Mouse (Mus musculus): ENCODE results near the gene Nfic. TPM values are rescaled to one million over a fixed set of nuclear protein-coding genes. Genes with fewer than 3 reads are reported as not detected.

Gene Nfic
- polyA plus RNA-seq, 1 experiment from 2014 or later, result 31.5 TPM

DNA sequence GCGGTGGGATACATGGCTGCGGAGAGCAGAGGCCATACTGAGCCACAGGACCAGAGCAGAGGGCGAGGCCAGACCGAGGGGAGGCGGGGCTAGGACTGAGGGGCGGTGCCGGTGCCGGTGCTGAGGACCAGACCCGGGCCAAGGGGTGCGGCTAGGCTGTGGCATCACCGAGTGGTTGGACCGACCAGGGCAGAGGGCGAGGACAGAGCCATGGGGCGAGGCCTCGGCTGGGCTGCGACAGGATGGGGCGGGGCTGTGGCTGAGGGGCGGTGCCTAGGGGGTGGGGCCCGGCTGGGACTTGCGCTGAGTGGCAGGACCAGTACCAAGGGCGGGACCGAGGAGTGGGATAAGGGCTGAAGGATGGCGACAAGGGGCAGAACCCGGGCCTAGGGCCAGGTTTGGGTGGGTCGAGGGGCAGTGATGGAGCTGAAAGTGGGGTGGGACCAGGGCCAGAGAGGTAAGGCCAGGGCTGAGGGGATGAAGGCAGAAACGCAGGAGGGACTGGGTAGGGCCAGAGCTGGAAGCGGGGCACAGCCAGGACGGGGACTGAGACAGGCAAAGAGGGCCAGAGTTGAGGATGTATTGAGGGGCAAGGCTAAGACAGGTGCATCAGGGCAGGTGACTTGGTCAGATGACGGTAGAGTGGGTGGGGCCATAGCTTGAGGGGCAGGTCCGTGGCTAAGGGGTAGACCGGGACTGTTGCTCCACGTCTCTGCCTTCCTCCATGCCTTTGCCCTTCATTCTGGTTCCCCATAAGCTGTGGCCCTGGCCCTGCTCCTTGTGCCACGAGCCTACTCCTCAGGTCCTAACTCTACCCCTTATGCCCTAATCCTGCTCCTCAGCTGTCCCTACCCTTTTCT is 9.2 kb upstream of the Nfic start:
- no peak overlapping the region for H3K27ac ChIP-seq
- peaks cover 85% of the 10 kb centered on the region for H3K27me3 ChIP-seq
- peaks cover 21% of the 10 kb centered on the region; the same call in 1 of the 2 replicates for H3K36me3 ChIP-seq
- 0 out of 2 replicates have a peak overlapping the region, but pooled peaks have one; percentile 13 for H3K9ac ChIP-seq
- H3K4me1 ChIP-seq, result peaks cover 9% of the 10 kb centered on the region
- no peaks in the 10 kb centered on the region for H3K9me3 ChIP-seq (replicated peaks)
- peak overlapping the region; percentile 31 for H3K4me3 ChIP-seq
- peak; percentile 83 for ATAC-seq (ENCODE audit: low FRiP score)
- WGBS, result 2% methylated on average over 33 of the region's 33 CpGs
- peak overlapping the region; percentile 49 for H3K4me2 ChIP-seq (replicated peaks)

GRCm38 (mm10) chr10:81463531-81463930 is 8.1 kb upstream of the Nfic start:
- H3K27me3 ChIP-seq, result peaks cover 88% of the 10 kb centered on the region
- H3K9ac ChIP-seq, result no peak overlapping the region
- WGBS, result 75% methylated on average over 4 of the region's 4 CpGs
- no peaks in the 10 kb centered on the region for H3K9me3 ChIP-seq (replicated peaks)
- H3K36me3 ChIP-seq, result peaks cover 17% of the 10 kb centered on the region; the same call in 1 of the 2 replicates
- H3K4me2 ChIP-seq (replicated peaks), result peak overlapping the region; percentile 49; the same call in 1 of the 2 replicates
- H3K4me3 ChIP-seq, result no peak overlapping the region
- H3K4me1 ChIP-seq, result peaks cover 9% of the 10 kb centered on the region
- ATAC-seq (ENCODE audit: low FRiP score), result no peak
- H3K27ac ChIP-seq, result no peak overlapping the region

GRCm38 (mm10) chr10:81462917-81463316 is 7.5 kb upstream of the Nfic start:
- WGBS, result 81% methylated on average over 7 of the region's 7 CpGs
- no peak for ATAC-seq (ENCODE audit: low FRiP score)
- H3K27ac ChIP-seq, result no peak overlapping the region

DNA sequence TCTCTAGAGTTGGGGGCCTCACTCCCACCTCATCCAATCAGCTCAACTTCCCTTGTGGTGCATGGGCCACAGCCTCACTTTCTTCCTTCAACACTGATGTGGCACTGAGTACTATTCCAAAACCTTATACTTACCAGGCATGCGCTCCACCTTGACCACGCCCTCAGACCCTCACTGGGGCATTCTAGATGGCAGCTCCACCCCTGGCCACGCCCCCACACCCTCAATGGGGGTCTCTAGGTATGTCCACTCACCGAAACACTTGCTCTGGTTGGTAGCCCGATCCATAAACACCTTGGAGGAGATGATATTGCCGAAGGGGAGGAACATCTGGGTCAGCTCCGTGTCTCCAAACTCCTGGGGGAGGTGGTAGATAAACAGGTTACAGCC is 7.0 kb upstream of the Nfic start:
- H3K9ac ChIP-seq, result no peak overlapping the region
- no peak for ATAC-seq (ENCODE audit: low FRiP score)
- H3K4me3 ChIP-seq, result no peak overlapping the region
- peaks cover 13% of the 10 kb centered on the region; the same call in 1 of the 2 replicates for H3K36me3 ChIP-seq
- H3K27me3 ChIP-seq, result peaks cover 90% of the 10 kb centered on the region
- no peaks in the 10 kb centered on the region for H3K9me3 ChIP-seq (replicated peaks)
- H3K27ac ChIP-seq, result no peak overlapping the region
- 43% methylated on average over 7 of the region's 7 CpGs for WGBS
- no peak overlapping the region for H3K4me2 ChIP-seq (replicated peaks)
- peaks cover 9% of the 10 kb centered on the region for H3K4me1 ChIP-seq

More at GRCm38 (mm10) chr10:81462917-81463316, 7.5 kb upstream of the Nfic start:
- no peak overlapping the region for H3K4me2 ChIP-seq (replicated peaks)
- H3K4me3 ChIP-seq, result no peak overlapping the region
- H3K4me1 ChIP-seq, result peaks cover 9% of the 10 kb centered on the region
- peaks cover 90% of the 10 kb centered on the region for H3K27me3 ChIP-seq
- H3K36me3 ChIP-seq, result peaks cover 17% of the 10 kb centered on the region; the same call in 1 of the 2 replicates
- H3K9ac ChIP-seq, result no peak overlapping the region
- H3K9me3 ChIP-seq (replicated peaks), result no peaks in the 10 kb centered on the region

- no peaks in the 10 kb centered on the region for H3K9me3 ChIP-seq (replicated peaks)
- peaks cover 92% of the 10 kb centered on the region for H3K27me3 ChIP-seq
- no peak overlapping the region for H3K9ac ChIP-seq
- WGBS, result 9% methylated on average over 16 of the region's 16 CpGs
- H3K27ac ChIP-seq, result no peak overlapping the region
- peaks cover 7% of the 10 kb centered on the region; the same call in 1 of the 2 replicates for H3K36me3 ChIP-seq
- ATAC-seq (ENCODE audit: low FRiP score), result no peak
- peaks cover 9% of the 10 kb centered on the region for H3K4me1 ChIP-seq
- no peak overlapping the region for H3K4me2 ChIP-seq (replicated peaks)
- no peak overlapping the region for H3K4me3 ChIP-seq
Measured at GRCm38 (mm10) chr10:81461673-81462414, 6.4 kb upstream of the Nfic start.

GRCm38 (mm10) chr10:81460951-81461350 is 5.5 kb upstream of the Nfic start:
- H3K4me2 ChIP-seq (replicated peaks), result no peak overlapping the region
- H3K9me3 ChIP-seq (replicated peaks), result no peaks in the 10 kb centered on the region
- H3K4me3 ChIP-seq, result no peak overlapping the region
- no peak overlapping the region for H3K27ac ChIP-seq
- ATAC-seq (ENCODE audit: low FRiP score), result no peak
- no peak overlapping the region for H3K9ac ChIP-seq
- peaks cover 94% of the 10 kb centered on the region for H3K27me3 ChIP-seq
- H3K4me1 ChIP-seq, result peaks cover 9% of the 10 kb centered on the region
- 33% methylated on average over 11 of the region's 11 CpGs for WGBS
- H3K36me3 ChIP-seq, result 0 out of 2 replicates have a peak, but pooled peaks cover 3% of the 10 kb centered on the region

GRCm38 (mm10) chr10:81460471-81460870 is 5.0 kb upstream of the Nfic start:
- Histone ChIP-seq H3K9me3 (replicated peaks) (no peaks in the 10 kb centered on the region), H3K9ac (no peak overlapping the region), H3K4me2 (replicated peaks) (no peak overlapping the region), H3K36me3 (0 out of 2 replicates have a peak, but pooled peaks cover 3% of the 10 kb centered on the region), H3K4me3 (no peak overlapping the region), H3K27ac (no peak overlapping the region), H3K27me3 (peaks cover 95% of the 10 kb centered on the region), H3K4me1 (peaks cover 9% of the 10 kb centered on the region)
- ATAC-seq (ENCODE audit: low FRiP score), result no peak
- WGBS, result 24% methylated on average over 19 of the region's 20 CpGs

- Histone ChIP-seq H3K4me1 (no peaks in the 10 kb centered on the region; the same call in 1 of the 2 replicates), H3K4me2 (replicated peaks) (no peak overlapping the region), H3K9me3 (replicated peaks) (no peaks in the 10 kb centered on the region), H3K4me3 (no peak overlapping the region), H3K27me3 (peaks cover 95% of the 10 kb centered on the region), H3K27ac (no peak overlapping the region), H3K36me3 (0 out of 2 replicates have a peak, but pooled peaks cover 3% of the 10 kb centered on the region), H3K9ac (no peak overlapping the region)
- WGBS, result 68% methylated on average over 21 of the region's 21 CpGs
- ATAC-seq (ENCODE audit: low FRiP score), result no peak
Measured at GRCm38 (mm10) chr10:81459399-81459798, 4.0 kb upstream of the Nfic start.

DNA sequence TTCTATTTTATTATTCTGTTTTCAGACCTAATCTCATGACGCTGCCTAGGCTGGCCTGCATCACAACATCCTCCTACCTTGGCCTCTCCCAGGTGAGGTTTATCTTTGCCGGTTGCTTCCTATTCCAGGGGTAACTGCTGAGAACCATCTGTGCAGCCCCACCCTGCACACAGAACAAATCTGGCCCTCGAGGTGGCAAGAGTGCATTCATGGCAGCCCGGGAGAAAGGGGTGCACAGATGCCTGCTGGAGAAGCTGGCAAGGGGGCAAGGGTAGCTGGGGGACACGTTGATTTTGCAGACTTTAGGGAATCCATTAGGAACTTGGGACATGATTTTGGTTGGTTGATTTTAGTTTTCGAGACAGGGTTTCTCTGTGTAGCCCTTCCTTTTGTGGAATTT is 2.8 kb upstream of the Nfic start:
- no peaks in the 10 kb centered on the region for H3K9me3 ChIP-seq (replicated peaks)
- 0 out of 2 replicates have a peak, but pooled peaks cover 3% of the 10 kb centered on the region for H3K36me3 ChIP-seq
- 84% methylated on average over 6 of the region's 6 CpGs for WGBS
- no peak overlapping the region for H3K9ac ChIP-seq
- no peak overlapping the region for H3K4me3 ChIP-seq
- no peak for ATAC-seq (ENCODE audit: low FRiP score)
- H3K4me1 ChIP-seq, result no peaks in the 10 kb centered on the region
- peaks cover 95% of the 10 kb centered on the region for H3K27me3 ChIP-seq
- no peak overlapping the region for H3K4me2 ChIP-seq (replicated peaks)
- H3K27ac ChIP-seq, result no peak overlapping the region

DNA sequence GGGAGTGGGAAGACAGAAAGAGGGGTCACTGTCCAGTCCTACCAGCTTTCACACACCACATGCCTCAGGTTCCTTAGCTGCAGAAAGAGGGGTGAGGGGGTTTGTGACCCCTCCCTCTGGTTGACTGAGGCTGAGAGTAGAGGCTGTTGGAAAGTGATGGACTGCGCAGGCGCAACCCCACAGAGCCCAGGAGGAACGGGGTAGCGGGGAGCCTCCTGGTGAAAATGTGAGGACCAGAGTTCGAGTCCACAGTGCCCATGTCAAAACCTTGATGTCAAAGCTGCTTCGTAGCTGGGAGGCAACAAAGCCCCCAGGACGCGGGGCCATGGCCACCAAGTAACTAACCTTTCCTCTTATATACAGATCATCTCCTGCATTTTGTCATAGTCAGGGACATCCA is 2.2 kb upstream of the Nfic start:
- WGBS, result 84% methylated on average over 8 of the region's 8 CpGs
- 0 out of 2 replicates have a peak, but pooled peaks cover 3% of the 10 kb centered on the region for H3K4me1 ChIP-seq
- 0 out of 2 replicates have a peak, but pooled peaks cover 3% of the 10 kb centered on the region for H3K36me3 ChIP-seq
- H3K9ac ChIP-seq, result no peak overlapping the region
- no peak overlapping the region for H3K4me2 ChIP-seq (replicated peaks)
- no peak overlapping the region for H3K4me3 ChIP-seq
- H3K9me3 ChIP-seq (replicated peaks), result no peaks in the 10 kb centered on the region
- H3K27ac ChIP-seq, result no peak overlapping the region
- H3K27me3 ChIP-seq, result peaks cover 95% of the 10 kb centered on the region
- ATAC-seq (ENCODE audit: low FRiP score), result no peak

DNA sequence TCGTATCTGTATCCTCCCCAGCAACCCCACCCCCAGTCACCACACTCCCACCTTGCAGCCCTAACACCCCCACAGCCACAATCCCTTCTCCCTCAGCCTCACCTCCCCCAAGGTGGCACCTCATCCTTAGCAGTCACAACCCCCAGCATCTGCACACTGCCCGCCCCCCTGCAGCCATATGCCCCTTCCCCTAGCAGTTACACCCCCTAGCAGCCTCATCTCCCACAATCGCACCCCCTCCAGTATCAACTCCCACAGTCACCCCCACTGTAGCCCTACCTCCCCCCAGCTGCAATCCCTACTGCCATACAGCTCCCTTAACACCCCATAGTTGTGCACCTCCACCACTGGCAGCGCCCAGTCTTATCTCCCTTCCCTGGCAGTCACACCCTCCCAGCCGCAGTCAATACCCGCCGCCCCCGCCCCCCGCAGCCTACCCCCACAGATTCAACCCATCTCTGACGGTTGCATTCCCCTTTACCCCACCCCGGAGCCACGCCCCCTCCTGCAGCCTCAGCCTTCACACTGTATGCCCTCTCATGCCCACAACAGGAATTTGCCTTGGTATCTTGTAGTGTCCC is 1.6 kb upstream of the Nfic start:
- 0 out of 2 replicates have a peak, but pooled peaks cover 3% of the 10 kb centered on the region for H3K4me1 ChIP-seq
- H3K9me3 ChIP-seq (replicated peaks), result no peaks in the 10 kb centered on the region
- H3K27me3 ChIP-seq, result peaks cover 95% of the 10 kb centered on the region
- H3K36me3 ChIP-seq, result 0 out of 2 replicates have a peak, but pooled peaks cover 3% of the 10 kb centered on the region
- H3K4me2 ChIP-seq (replicated peaks), result no peak overlapping the region
- no peak overlapping the region for H3K27ac ChIP-seq
- no peak for ATAC-seq (ENCODE audit: low FRiP score)
- 58% methylated on average over 12 of the region's 12 CpGs for WGBS
- H3K9ac ChIP-seq, result no peak overlapping the region
- H3K4me3 ChIP-seq, result no peak overlapping the region

DNA sequence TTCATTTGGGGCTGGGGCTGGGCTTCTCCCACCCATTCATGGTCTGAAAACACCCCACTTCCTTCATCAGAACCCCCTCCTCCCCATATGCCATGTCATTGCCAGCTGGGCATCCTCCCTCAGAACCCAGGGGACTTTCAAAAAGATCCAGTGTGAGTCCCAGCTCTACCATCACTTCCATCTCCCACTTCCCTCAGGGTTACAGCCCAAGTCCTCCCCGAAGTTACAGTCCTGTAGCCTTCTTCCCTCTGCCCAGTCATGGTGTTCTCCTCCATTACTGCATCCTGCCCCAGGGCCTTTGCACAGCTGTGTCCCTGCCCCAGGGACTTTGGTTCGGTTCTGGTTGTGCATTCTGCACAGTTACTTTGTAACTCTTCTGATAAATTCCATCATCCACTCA is 1.3 kb downstream of the Nfic start:
- WGBS, result 77% methylated on average over 2 of the region's 2 CpGs

More for the DNA sequence above, 1.3 kb downstream of the Nfic start:
- H3K9ac ChIP-seq, result no peak overlapping the region
- ATAC-seq (ENCODE audit: low FRiP score), result no peak
- peaks cover 84% of the 10 kb centered on the region for H3K27me3 ChIP-seq
- H3K9me3 ChIP-seq (replicated peaks), result no peaks in the 10 kb centered on the region
- H3K36me3 ChIP-seq, result no peaks in the 10 kb centered on the region
- no peak overlapping the region for H3K4me3 ChIP-seq
- no peak overlapping the region for H3K4me2 ChIP-seq (replicated peaks)
- no peak overlapping the region for H3K27ac ChIP-seq
- 0 out of 2 replicates have a peak, but pooled peaks cover 3% of the 10 kb centered on the region for H3K4me1 ChIP-seq
